Mouse (Mus musculus) liver, embryonic 13.5 days (tissue): ENCODE measurements around the gene Plekha7. TPM values are rescaled to one million over a fixed set of nuclear protein-coding genes. Genes with fewer than 3 reads are reported as not detected.

Experiments used
- ATAC-seq: fragments of 200-750 bp; cut with Nextera tagmentation; 2 replicates; pipeline ENCODE4 v1.8.0; 2017; ENCODE audit warnings: low read depth, mild to moderate bottlenecking, moderate number of reproducible peaks, moderate library complexity
- DNase-seq: peaks from one replicate; pipeline ENCODE4 v3.0.0; 2022
- H3K27ac ChIP-seq: fragments of 300-500 bp; sonication (generic); 2 replicates; pipeline ENCODE4 v1.5.1; 2015; ENCODE audit warnings: moderate library complexity, mild to moderate bottlenecking, inconsistent platforms
- H3K27me3 ChIP-seq: fragments of 300-500 bp; sonication (generic); 2 replicates; pipeline ENCODE4 v1.6.1; 2015; ENCODE audit warnings: mild to moderate bottlenecking, inconsistent platforms
- H3K36me3 ChIP-seq: fragments of 300-500 bp; sonication (generic); 2 replicates; pipeline ENCODE4 v1.6.1; 2015; ENCODE audit warnings: mild to moderate bottlenecking, inconsistent platforms
- H3K4me1 ChIP-seq: fragments of 300-500 bp; sonication (generic); replicated peaks from 2 replicates; pipeline ENCODE4 v1.6.1; 2015; ENCODE audit warnings: inconsistent platforms
- H3K4me2 ChIP-seq: fragments of 300-500 bp; sonication (generic); 2 replicates; pipeline ENCODE4 v1.6.1; 2015; ENCODE audit warnings: inconsistent platforms, mild to moderate bottlenecking, moderate library complexity
- H3K4me3 ChIP-seq: fragments of 300-500 bp; sonication (generic); replicated peaks from 2 replicates; pipeline ENCODE4 v1.5.1; 2015; ENCODE audit warnings: mild to moderate bottlenecking, inconsistent platforms
- H3K9ac ChIP-seq: fragments of 300-500 bp; sonication (generic); 2 replicates; pipeline ENCODE4 v1.6.1; 2015; ENCODE audit warnings: mild to moderate bottlenecking, inconsistent platforms
- H3K9me3 ChIP-seq: fragments of 300-500 bp; sonication (generic); replicated peaks from 2 replicates; pipeline ENCODE4 v1.6.1; 2016; ENCODE audit warnings: inconsistent platforms
- WGBS: fragments of 180-500 bp; shearing (Covaris S2); methylation state at CpG from one replicate; pipeline ENCODE4 v1.1.7; 2015; ENCODE audit not compliant: insufficient replicate concordance; 5-methylcytosine and 5-hydroxymethylcytosine counted together
- polyA plus RNA-seq: library from polyadenylated mRNA; unstranded; fragments of >200 nt; fragmentation: Nextera tagmentation; extraction: Ambion mirVana; gene quantifications from 2 replicates; pipeline ENCODE4 v1.2.1, GENCODE M21; 2015

Plekha7 gene
- polyA plus RNA-seq, 1 experiment from 2014 or later: 2.5 TPM

DNA sequence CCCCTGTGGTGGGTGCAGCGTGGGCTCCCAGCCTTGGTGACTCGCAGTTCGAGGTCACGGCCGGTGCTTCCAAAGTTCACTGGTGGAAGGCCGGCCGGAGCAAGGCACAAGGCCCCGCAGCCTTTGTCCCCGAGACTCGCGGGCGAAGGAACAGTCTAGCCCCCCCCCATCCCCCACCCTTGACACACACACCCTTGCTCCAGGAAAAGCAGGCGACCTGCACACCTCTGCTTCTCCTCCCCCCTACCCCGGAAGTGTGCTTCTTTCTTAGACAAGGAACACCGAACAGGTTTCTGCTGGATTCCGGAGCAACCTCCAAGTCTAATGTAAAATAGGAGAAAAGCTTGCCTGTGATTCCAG is 436 bp upstream of the Plekha7 start:
- H3K4me1 ChIP-seq: peaks cover 31% of the 10 kb centered on the region
- H3K4me2 ChIP-seq: peak overlapping the region; percentile 97
- no peaks in the 10 kb centered on the region for H3K36me3 ChIP-seq
- peaks cover 40% of the 10 kb centered on the region for H3K27me3 ChIP-seq
- no peaks in the 10 kb centered on the region for H3K9me3 ChIP-seq
- peak overlapping the region; percentile 68 for H3K9ac ChIP-seq
- DNase-seq: no peak
- WGBS: 2% methylated on average over 16 of the region's 16 CpGs
- ATAC-seq: 0 out of 2 replicates have a peak, but pooled peaks have one; percentile 6
- no peak overlapping the region for H3K27ac ChIP-seq
- peak overlapping the region; percentile 71 for H3K4me3 ChIP-seq

DNA sequence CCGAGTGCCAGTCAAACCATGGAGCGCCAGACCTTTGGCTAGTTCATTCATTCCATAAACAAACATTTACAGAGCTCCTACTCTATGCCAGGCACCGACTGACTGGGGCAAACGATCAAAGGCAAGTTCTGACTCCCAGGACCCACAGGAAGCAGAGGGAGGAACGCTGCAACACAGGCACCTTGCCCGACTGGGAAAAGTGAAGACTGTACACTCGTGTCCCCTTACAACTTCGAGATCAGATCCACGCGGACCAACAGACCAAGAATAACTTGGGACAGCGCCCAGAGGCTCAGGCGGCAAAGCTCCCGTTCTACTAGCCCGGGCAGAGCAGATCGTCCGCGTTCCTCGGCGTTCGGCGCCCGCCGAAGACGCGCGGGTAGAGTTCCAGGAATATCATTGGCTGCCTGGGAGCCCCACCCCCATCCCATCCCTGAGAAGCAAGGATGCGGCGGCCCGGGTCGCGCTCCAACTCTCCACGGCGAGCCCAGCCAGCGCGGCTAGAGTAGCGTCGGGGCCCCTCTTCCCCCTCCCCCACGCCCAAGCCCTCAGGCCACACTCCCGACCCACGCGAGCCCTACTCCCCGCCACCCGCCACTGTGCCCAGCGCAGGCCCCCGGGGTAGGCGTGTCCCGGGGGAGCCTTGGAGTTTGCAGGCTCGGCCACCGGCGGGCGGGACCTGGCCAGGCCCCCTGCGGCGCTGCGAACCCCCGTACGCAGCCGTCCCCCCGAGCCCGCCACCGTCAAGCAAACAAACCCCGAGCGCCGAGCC is 891 bp downstream of the Plekha7 start:
- DNase-seq (peak; percentile 67), ATAC-seq (peak; percentile 69)
- Histone ChIP-seq H3K4me3 (peak overlapping the region; percentile 71), H3K9me3 (no peaks in the 10 kb centered on the region), H3K27me3 (peaks cover 40% of the 10 kb centered on the region), H3K4me2 (peak overlapping the region; percentile 97), H3K27ac (no peak overlapping the region), H3K36me3 (no peaks in the 10 kb centered on the region), H3K9ac (peak overlapping the region; percentile 68), H3K4me1 (peaks cover 31% of the 10 kb centered on the region)
- WGBS: under 1% methylated on average over 63 of the region's 63 CpGs

DNA sequence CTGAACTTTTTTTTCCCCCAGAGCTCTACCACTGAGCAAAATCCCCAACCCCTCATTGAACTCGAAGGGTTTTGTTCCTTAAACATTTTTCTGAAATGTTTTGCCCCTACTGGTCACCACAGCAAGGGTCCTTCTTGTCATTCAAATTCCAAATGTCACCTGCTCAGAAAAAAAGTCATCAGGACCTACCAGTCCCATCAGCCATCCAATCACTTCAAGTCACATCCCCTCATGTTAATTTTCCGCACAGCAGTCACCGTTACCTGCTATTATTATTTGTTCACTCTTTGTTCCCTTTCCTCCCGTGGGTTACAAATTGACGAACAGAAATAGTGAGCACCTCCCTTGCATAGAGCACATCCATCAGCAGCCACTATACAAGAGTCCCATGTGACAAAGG is 1.6 kb downstream of the Plekha7 start:
- Histone ChIP-seq H3K9me3 (no peaks in the 10 kb centered on the region), H3K4me2 (peak overlapping the region; percentile 97), H3K27ac (no peak overlapping the region), H3K9ac (no peak overlapping the region), H3K27me3 (peaks cover 40% of the 10 kb centered on the region), H3K4me1 (peaks cover 31% of the 10 kb centered on the region), H3K36me3 (no peaks in the 10 kb centered on the region), H3K4me3 (peak overlapping the region; percentile 71)
- DNase-seq: no peak
- no peak for ATAC-seq
- WGBS: 18% methylated on average over 5 of the region's 5 CpGs

DNA sequence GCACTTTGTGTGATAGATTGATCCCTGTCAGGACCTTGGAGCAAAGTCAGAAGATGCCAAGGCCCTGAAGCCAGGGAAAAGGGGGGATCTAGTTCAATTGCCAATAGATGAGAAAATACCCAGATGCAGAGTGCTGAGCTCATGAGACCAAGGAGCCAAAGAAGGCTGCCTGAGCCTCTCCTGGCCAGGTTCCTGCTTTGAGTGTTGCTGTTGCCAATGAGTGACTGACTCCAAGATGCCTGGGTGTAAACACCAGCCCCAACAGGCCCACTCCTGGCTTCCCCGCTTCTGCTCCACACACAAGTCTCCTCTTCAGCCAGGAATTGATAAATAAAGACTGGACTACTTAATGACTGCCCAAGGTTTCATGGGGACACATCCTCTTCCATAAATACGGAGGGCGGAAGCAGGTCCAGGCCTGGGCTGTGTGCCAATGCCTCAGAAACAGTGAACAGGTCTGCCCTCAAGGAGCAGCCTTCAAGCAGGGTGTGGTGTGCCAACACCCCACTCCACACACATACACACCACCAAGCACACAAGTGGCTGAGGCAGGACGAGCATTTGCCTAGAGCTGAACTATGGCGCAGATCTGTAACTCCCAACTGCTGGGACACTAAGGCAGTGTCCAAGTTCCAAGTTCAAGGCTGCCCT is 6.4 kb downstream of the Plekha7 start:
- H3K27ac ChIP-seq: no peak overlapping the region
- DNase-seq (no peak), ATAC-seq (no peak)
- H3K4me3 ChIP-seq: no peak overlapping the region
- H3K9ac ChIP-seq: no peak overlapping the region
- H3K27me3 ChIP-seq: peaks cover 14% of the 10 kb centered on the region
- 73% methylated on average over 5 of the region's 5 CpGs for whole genome bisulfite sequencing
- H3K36me3 ChIP-seq: no peaks in the 10 kb centered on the region
- no peaks in the 10 kb centered on the region for H3K9me3 ChIP-seq
- H3K4me2 ChIP-seq: no peak overlapping the region
- peaks cover 8% of the 10 kb centered on the region for H3K4me1 ChIP-seq

DNA sequence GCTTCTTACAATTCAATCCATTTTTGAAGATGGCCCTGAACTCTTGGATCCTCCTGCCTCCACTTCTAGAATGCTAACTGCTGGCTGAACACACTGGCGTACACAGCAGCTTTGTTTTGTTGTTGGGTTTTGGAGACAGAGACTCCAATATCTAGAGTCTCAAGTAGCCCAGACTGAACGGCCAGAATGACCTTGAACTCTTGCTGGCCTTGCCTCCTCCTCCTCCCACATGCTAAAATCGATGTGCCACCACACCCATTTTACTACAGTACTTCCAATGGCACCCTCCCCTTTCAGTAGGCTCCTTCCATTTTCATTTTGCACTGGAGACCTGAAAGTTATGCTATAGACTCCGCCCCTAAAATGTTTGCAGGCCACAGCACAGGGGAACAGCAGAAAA is 7.0 kb downstream of the Plekha7 start:
- Histone ChIP-seq H3K4me1 (peaks cover 6% of the 10 kb centered on the region), H3K27me3 (peaks cover 7% of the 10 kb centered on the region), H3K9me3 (no peaks in the 10 kb centered on the region), H3K9ac (no peak overlapping the region), H3K36me3 (no peaks in the 10 kb centered on the region), H3K4me2 (no peak overlapping the region), H3K27ac (no peak overlapping the region), H3K4me3 (no peak overlapping the region)
- DNase-seq (no peak), ATAC-seq (no peak)
- WGBS: 54% methylated on average over 4 of the region's 4 CpGs

DNA sequence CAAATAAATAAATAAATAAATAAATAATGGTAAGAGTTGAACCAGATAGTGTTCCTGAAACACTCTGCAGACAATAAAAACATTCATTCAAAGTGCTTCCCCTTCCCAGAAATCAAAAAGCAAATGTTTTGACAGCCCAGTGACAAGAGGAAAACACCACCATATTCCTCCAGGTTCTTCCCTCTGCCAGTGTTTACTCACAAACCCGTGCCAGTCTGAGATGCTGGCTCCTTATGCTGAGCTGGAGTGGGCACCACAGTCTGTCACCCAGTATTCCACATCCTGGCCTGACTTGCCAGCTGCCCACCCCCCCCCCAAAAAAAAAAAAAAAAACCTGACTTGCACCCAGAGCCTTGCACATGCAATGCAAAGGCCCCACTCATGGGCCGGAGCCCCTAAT is 9.3 kb downstream of the Plekha7 start:
- WGBS: 74% methylated on average over 2 of the region's 2 CpGs
- H3K27me3 ChIP-seq: no peaks in the 10 kb centered on the region
- H3K4me1 ChIP-seq: peaks cover 15% of the 10 kb centered on the region

DNA sequence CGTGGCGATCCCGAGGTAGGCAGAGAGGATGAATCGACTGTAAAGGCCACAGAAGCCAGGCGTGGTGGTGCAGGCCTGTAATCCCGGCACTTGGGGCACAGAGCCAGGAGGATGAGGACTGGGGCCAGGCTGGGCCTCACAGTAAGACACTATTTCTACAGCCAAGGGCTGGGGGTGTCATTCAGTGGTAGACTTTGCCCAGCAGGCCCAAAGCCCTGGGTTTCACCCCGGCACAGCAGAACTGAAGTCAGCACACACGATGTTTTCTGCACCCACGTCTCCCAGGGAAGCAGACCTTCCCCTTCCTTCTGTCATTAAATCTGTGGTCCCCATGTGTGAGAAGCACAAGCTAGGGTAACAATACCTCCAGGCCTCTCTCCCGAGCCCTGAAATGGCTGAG is 9.8 kb downstream of the Plekha7 start:
- Histone ChIP-seq H3K27ac (no peak overlapping the region), H3K4me2 (no peak overlapping the region), H3K27me3 (no peaks in the 10 kb centered on the region), H3K4me3 (no peak overlapping the region), H3K9me3 (no peaks in the 10 kb centered on the region), H3K36me3 (no peaks in the 10 kb centered on the region), H3K4me1 (peaks cover 15% of the 10 kb centered on the region), H3K9ac (no peak overlapping the region)
- DNase-seq: no peak
- 66% methylated on average over 10 of the region's 10 CpGs for WGBS
- ATAC-seq: no peak

More for the DNA sequence above, 9.3 kb downstream of the Plekha7 start:
- H3K27ac ChIP-seq: no peak overlapping the region
- H3K9me3 ChIP-seq: no peaks in the 10 kb centered on the region
- DNase-seq (no peak), ATAC-seq (no peak)
- H3K36me3 ChIP-seq: no peaks in the 10 kb centered on the region
- no peak overlapping the region for H3K4me3 ChIP-seq
- no peak overlapping the region for H3K4me2 ChIP-seq
- no peak overlapping the region for H3K9ac ChIP-seq

DNA sequence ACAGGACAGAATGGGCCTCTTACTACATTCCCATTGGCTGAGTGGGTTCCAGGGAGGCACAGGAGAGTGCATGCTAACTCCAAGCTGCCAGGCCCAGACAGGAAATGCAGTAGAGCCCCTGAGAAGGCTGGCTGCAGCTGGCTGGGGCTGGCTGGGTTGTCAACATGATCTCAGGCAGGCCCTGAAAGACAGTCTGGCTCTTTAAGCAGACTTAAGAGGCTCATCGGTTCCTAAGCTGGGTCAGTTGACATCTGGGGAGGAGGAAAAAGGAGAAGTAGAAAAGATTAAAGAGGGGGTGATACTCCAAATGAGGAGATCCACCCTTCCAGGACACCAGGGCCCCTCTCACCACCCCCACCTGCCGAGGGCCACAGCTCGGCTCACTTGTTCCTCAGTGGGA is 13.2 kb downstream of the Plekha7 start:
- Histone ChIP-seq H3K27ac (no peak overlapping the region), H3K4me3 (no peak overlapping the region), H3K36me3 (no peaks in the 10 kb centered on the region), H3K4me2 (no peak overlapping the region), H3K27me3 (no peaks in the 10 kb centered on the region), H3K9me3 (no peaks in the 10 kb centered on the region), H3K9ac (no peak overlapping the region), H3K4me1 (peaks cover 34% of the 10 kb centered on the region)
- WGBS: 22% methylated on average over 3 of the region's 3 CpGs
- no peak for DNase-seq
- no peak for ATAC-seq

DNA sequence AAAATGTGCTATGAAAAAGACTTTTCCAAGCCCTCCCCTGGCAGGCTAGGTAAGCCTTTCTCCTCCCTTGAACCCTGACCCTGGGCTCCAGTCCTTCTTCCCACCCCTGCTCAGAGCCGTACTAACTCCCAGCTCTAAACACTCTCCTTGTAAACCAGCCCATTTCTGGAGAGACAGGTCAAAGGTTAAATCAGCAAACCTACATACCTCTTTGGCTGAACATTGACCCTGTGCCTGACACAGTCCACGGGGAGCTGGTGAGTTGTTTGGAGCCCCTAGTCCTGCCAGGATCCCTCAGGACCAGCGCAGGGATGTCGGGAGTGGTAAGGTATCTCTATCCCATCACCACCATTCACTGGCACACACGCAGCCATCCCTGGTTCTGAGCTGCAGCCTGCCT is 15.8 kb downstream of the Plekha7 start:
- DNase-seq (no peak), ATAC-seq (peak; percentile 55)
- WGBS: 48% methylated on average over 5 of the region's 5 CpGs
- Histone ChIP-seq H3K9ac (no peak overlapping the region), H3K27me3 (no peaks in the 10 kb centered on the region), H3K4me1 (peaks cover 54% of the 10 kb centered on the region), H3K4me3 (no peak overlapping the region), H3K27ac (peak overlapping the region; percentile 64; the same call in 1 of the 2 replicates), H3K4me2 (peak overlapping the region; percentile 28; the same call in 1 of the 2 replicates), H3K9me3 (no peaks in the 10 kb centered on the region), H3K36me3 (no peaks in the 10 kb centered on the region)

DNA sequence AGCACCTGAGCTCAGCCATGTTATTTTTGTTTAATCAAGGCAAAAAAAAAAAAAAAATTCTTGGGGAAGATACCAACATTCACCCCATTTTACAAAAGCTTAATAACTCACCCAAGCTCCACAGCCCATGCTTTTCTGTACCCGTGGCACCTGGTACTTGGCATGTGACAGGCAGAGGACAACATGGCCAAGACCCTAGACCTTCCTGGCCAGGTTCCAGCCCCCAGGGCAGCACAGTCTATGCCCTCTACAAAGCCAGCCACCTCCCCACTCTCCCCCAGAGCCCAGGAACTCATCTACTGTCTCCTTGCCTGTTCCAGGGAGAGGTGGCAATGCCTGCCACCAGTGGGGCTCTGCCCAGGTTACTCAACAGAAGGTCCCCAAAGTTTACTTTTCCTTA is 17.6 kb downstream of the Plekha7 start:
- no peak overlapping the region for H3K4me3 ChIP-seq
- no peak overlapping the region for H3K9ac ChIP-seq
- no peak for DNase-seq
- no peaks in the 10 kb centered on the region for H3K9me3 ChIP-seq
- no peaks in the 10 kb centered on the region for H3K36me3 ChIP-seq
- no peak overlapping the region for H3K4me2 ChIP-seq
- peak overlapping the region; percentile 13; the same call in 1 of the 2 replicates for H3K27ac ChIP-seq
- 59% methylated on average over 1 of the region's 1 CpGs for WGBS
- ATAC-seq: no peak
- no peaks in the 10 kb centered on the region for H3K27me3 ChIP-seq
- H3K4me1 ChIP-seq: peaks cover 72% of the 10 kb centered on the region

DNA sequence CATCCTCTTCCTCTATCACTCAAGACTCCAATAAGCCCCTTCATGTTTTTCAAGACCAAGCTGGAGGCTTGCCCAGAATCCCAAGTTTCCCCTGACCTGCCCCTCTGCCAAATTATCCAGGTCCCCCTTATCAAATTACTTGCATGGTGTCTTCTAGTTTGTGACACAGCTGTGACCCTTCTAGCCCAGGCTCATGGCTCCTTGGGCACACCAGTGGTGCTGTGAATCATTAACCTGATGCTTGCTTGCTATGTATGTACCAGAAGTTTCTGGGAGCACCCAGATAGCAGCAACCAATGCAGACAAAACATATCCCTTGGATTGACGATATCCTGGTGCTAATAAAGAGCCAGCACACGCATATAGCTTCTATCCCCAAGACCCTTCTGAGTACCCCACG is 19.2 kb downstream of the Plekha7 start:
- Histone ChIP-seq H3K4me2 (no peak overlapping the region), H3K27ac (peak overlapping the region; percentile 13; the same call in 1 of the 2 replicates), H3K4me3 (no peak overlapping the region), H3K9ac (no peak overlapping the region), H3K36me3 (no peaks in the 10 kb centered on the region), H3K27me3 (no peaks in the 10 kb centered on the region), H3K9me3 (no peaks in the 10 kb centered on the region), H3K4me1 (peaks cover 77% of the 10 kb centered on the region)
- ATAC-seq: no peak
- WGBS: 59% methylated on average over 3 of the region's 3 CpGs
- DNase-seq: no peak

DNA sequence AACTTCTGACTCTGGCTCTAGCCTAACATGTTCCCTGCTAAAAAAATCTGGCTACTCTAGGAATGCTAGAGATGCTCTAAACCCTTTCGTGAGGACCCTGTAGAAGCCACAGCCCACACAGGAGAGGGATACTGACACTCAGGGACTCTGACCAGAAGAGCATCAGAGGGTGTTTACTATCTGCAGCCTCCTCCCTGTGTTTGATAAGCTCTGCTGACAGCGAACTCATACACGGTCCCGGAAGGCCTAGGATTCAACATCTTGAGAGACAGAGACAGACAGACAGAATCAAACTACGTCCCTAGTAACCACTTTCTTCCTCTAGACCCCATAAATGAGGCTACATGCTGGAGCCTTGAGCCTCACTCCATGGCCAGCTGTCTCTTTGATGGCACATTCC is 20.2 kb downstream of the Plekha7 start:
- ATAC-seq: peak; percentile 56
- Histone ChIP-seq H3K36me3 (no peaks in the 10 kb centered on the region), H3K27me3 (no peaks in the 10 kb centered on the region), H3K4me2 (no peak overlapping the region), H3K27ac (peak overlapping the region; percentile 79), H3K9ac (no peak overlapping the region), H3K9me3 (no peaks in the 10 kb centered on the region), H3K4me1 (peaks cover 80% of the 10 kb centered on the region), H3K4me3 (no peak overlapping the region)
- DNase-seq: no peak
- WGBS: 49% methylated on average over 5 of the region's 5 CpGs
